Mouse (Mus musculus) hindbrain, embryonic 10.5 days (tissue): ENCODE data around the gene Cd1d1. TPM values are rescaled to one million over a fixed set of nuclear protein-coding genes. Genes with fewer than 3 reads are reported as not detected.
A peak's percentile ranks its signal among the peaks of the same experiment; 100 is the strongest.
"Not testable (repeated sequence)": the region's sequence is repeated elsewhere in the genome, so short reads cannot be mapped to it uniquely, and the experiment has no call there.

Source experiments
- DNase-seq: peaks from one replicate; pipeline ENCODE4 v3.0.0-alpha.2; 2017; ENCODE audit warnings: low spot score
- H3K27ac ChIP-seq: fragments of 300-500 bp; sonication (generic); 2 replicates; pipeline ENCODE4 v1.5.1; 2016; ENCODE audit warnings: mild to moderate bottlenecking, moderate library complexity
- H3K27me3 ChIP-seq: fragments of 300-500 bp; sonication (generic); 2 replicates; pipeline ENCODE4 v1.6.1; 2016; ENCODE audit warnings: mild to moderate bottlenecking; ENCODE audit not compliant: poor library complexity, insufficient read depth, severe bottlenecking
- H3K36me3 ChIP-seq: fragments of 300-500 bp; sonication (generic); 2 replicates; pipeline ENCODE4 v1.6.1; 2016; ENCODE audit warnings: mild to moderate bottlenecking, moderate library complexity
- H3K4me1 ChIP-seq: fragments of 300-500 bp; sonication (generic); replicated peaks from 2 replicates; pipeline ENCODE4 v1.6.1; 2016; ENCODE audit warnings: mild to moderate bottlenecking
- H3K4me3 ChIP-seq: fragments of 300-500 bp; sonication (generic); 2 replicates; pipeline ENCODE4 v1.5.1; 2016; ENCODE audit warnings: mild to moderate bottlenecking, moderate library complexity
- H3K9me3 ChIP-seq: fragments of 300-500 bp; sonication (generic); 2 replicates; pipeline ENCODE4 v1.6.1; 2016; ENCODE audit warnings: mild to moderate bottlenecking, moderate library complexity
- WGBS: fragments of 180-500 bp; shearing (Covaris S2); methylation state at CpG from one replicate; pipeline ENCODE4 v1.1.7; 2016; 5-methylcytosine and 5-hydroxymethylcytosine counted together
- polyA plus RNA-seq: library from polyadenylated mRNA; unstranded; fragments of >200 nt; fragmentation: Nextera tagmentation; extraction: Ambion mirVana; gene quantifications from 2 replicates; pipeline ENCODE4 v1.2.1, GENCODE M21; 2016

Cd1d1 gene
- polyA plus RNA-seq: 24.0 and 32.4 TPM in 2 replicates

DNA sequence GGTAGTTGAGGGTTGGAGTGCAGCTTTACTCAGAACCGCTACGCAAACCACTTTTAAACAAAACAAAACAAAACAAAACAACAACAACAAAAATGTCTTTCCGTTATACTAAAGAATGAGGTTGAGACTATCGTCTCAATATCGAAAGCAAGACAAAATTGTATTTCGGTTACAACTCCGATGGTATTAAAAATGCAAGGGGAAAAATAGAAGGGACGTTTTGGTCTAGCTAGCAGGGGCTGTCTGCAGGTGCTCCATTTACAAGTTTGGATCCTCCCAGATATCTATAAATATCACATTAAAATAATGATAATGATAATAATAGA is at the start of gene Cd1d1:
Cd1d1 (minus strand) TSS at position 27 of the 326 bp plus-strand sequence.
- H3K27me3 ChIP-seq: 0 out of 2 replicates have a peak, but pooled peaks cover 5% of the 10 kb centered on the region
- H3K27ac ChIP-seq: peak within 1 kb of the TSS; percentile 92
- no peak for DNase-seq
- WGBS: 42% methylated on average over 8 of the region's 8 CpGs
- peak within 1 kb of the TSS; percentile 59 for H3K4me3 ChIP-seq
- no peaks in the 10 kb centered on the region for H3K36me3 ChIP-seq
- no peaks in the 10 kb centered on the region for H3K9me3 ChIP-seq
- H3K4me1 ChIP-seq: peaks cover 19% of the 10 kb centered on the region

GRCm38 (mm10) chr3:87047801-87048200 is 48.6 kb upstream of the Cd1d1 start:
- Histone ChIP-seq H3K9me3 (no peaks in the 10 kb centered on the region), H3K4me3 (no peak overlapping the region), H3K36me3 (no peaks in the 10 kb centered on the region), H3K27ac (no peak overlapping the region), H3K27me3 (no peaks in the 10 kb centered on the region), H3K4me1 (no peaks in the 10 kb centered on the region)
- 86% methylated on average over 5 of the region's 5 CpGs for WGBS
- DNase-seq: no peak

- DNase-seq: no peak
- no peak overlapping the region for H3K27ac ChIP-seq
- no peaks in the 10 kb centered on the region for H3K36me3 ChIP-seq
- no peaks in the 10 kb centered on the region for H3K9me3 ChIP-seq
- H3K4me3 ChIP-seq: no peak overlapping the region
- H3K27me3 ChIP-seq: no peaks in the 10 kb centered on the region
- H3K4me1 ChIP-seq: no peaks in the 10 kb centered on the region
- 84% methylated on average over 2 of the region's 2 CpGs for WGBS
Measured at GRCm38 (mm10) chr3:87041733-87042132, 42.5 kb upstream of the Cd1d1 start.

DNA sequence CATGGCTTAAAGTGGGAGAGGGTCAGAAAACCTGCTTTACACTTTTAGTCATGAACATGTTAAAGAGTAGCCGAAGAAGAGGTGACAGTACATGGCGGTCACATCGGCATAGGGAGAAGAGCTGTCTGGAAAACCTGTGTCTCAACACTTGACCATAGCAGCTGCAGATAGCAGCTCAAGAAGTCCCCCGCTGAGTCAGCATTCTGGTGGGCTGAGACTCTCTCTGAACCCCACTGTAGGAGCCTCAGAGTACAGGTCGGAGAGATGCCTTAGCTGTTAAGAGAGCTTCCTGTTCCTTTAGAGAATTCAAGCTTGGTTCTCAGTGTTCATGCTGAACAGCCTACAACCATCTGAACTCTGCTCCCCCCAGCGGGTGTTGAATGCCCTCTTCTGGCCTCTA is 39.3 kb upstream of the Cd1d1 start:
- no peaks in the 10 kb centered on the region for H3K27me3 ChIP-seq
- H3K27ac ChIP-seq: no peak overlapping the region
- DNase-seq: no peak
- 87% methylated on average over 6 of the region's 6 CpGs for WGBS
- no peaks in the 10 kb centered on the region for H3K9me3 ChIP-seq
- H3K4me3 ChIP-seq: no peak overlapping the region
- H3K36me3 ChIP-seq: no peaks in the 10 kb centered on the region
- no peaks in the 10 kb centered on the region for H3K4me1 ChIP-seq

DNA sequence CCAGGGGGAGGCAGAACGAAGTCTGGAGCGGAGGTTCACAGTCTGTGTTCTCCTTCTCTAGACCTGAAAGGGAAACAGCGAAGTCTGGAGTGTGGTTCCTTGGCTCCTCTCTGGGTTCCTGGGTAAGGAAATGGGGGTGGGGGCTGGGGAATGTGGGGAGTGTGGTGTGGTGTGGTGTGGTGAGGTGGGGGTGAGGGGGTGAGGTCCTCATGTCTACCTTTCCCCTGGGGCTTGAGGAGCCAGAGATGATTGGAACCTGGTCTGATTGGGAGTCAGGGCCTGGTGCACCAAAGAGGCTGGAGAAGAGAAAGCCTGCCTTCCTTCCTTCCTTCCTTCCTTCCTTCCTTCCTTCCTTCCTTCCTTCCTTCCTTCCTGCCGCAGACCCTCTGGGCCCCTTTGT is 34.8 kb upstream of the Cd1d1 start:
- DNase-seq: no peak
- H3K4me3 ChIP-seq: no peak overlapping the region
- H3K27ac ChIP-seq: no peak overlapping the region
- no peaks in the 10 kb centered on the region for H3K36me3 ChIP-seq
- WGBS: 87% methylated on average over 4 of the region's 4 CpGs
- H3K4me1 ChIP-seq: no peaks in the 10 kb centered on the region
- no peaks in the 10 kb centered on the region for H3K9me3 ChIP-seq
- no peaks in the 10 kb centered on the region for H3K27me3 ChIP-seq

DNA sequence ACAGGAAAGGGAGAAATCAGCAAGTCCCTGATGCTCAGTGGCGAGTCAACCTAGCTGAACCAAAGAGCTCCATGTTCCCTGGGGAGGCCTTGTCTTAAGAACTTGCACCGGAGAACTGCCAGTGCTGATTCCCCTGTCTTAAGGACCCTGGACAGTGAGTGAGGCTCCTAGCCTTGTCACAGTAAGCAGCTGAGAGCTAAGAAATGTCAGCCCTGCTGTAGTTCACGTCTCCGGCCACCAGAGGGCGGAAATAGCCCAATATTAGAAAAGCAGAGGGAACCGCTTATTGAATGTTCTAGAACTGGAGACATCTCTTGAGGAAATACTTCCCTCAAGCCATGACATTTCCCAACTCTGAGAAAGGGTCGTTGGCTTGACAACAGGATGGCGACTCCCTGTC is 34.1 kb upstream of the Cd1d1 start:
- H3K4me3 ChIP-seq: no peak overlapping the region
- DNase-seq: peak; percentile 77
- H3K27ac ChIP-seq: no peak overlapping the region
- 27% methylated on average over 8 of the region's 8 CpGs for WGBS
- no peaks in the 10 kb centered on the region for H3K4me1 ChIP-seq
- H3K9me3 ChIP-seq: no peaks in the 10 kb centered on the region
- no peaks in the 10 kb centered on the region for H3K27me3 ChIP-seq
- H3K36me3 ChIP-seq: no peaks in the 10 kb centered on the region

- Histone ChIP-seq H3K4me3 (no peak overlapping the region), H3K4me1 (no peaks in the 10 kb centered on the region), H3K9me3 (no peaks in the 10 kb centered on the region), H3K27me3 (no peaks in the 10 kb centered on the region), H3K27ac (no peak overlapping the region), H3K36me3 (no peaks in the 10 kb centered on the region)
- WGBS: 23% methylated on average over 6 of the region's 6 CpGs
- DNase-seq: peak; percentile 69
Measured at GRCm38 (mm10) chr3:87030855-87031254, 31.6 kb upstream of the Cd1d1 start.

DNA sequence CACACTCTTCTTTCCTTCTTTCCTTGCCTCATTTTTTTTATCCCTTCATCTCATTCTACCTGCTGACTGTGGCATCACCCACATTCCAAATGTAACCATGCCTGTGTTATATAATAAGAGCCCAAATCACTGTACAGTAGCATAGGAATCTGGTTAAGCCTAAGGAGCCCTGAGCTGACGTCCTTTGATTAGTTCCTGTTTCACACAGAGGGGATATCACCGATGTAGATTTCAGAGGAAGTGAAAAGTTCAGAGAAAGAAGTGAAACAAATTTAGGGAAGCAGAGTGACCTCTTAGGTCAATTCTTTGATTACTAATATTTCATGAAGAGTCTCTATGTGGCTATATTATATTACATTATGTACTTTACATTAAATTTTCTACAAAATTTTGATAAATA is 18.5 kb upstream of the Cd1d1 start:
- no peak overlapping the region for H3K27ac ChIP-seq
- H3K9me3 ChIP-seq: no peaks in the 10 kb centered on the region
- DNase-seq: no peak
- H3K27me3 ChIP-seq: no peaks in the 10 kb centered on the region
- H3K4me3 ChIP-seq: no peak overlapping the region
- 79% methylated on average over 2 of the region's 2 CpGs for WGBS
- H3K4me1 ChIP-seq: no peaks in the 10 kb centered on the region
- H3K36me3 ChIP-seq: no peaks in the 10 kb centered on the region

DNA sequence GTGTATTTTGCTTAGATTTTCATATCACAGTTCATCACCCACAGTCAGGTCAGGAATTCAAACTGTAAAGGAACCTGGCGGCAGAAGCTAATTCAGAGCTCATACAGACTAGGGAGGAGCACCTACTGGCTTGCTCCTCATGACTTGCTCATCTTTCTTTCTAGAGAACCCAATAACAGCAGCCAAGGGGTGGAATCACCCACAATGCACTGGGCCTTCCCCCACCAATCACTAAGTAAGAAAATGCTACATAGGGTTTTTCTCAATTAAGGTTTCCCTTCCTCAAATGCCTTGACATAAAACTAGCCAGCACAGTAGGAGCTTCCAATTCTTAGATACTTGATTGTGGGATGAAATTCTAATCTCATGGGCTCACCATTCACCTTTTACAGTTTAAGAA is 17.8 kb upstream of the Cd1d1 start:
- Histone ChIP-seq H3K4me1 (no peaks in the 10 kb centered on the region), H3K36me3 (no peaks in the 10 kb centered on the region), H3K4me3 (no peak overlapping the region), H3K27ac (no peak overlapping the region), H3K9me3 (no peaks in the 10 kb centered on the region), H3K27me3 (no peaks in the 10 kb centered on the region)
- no peak for DNase-seq
- WGBS: 90% methylated on average over 1 of the region's 1 CpGs

GRCm38 (mm10) chr3:87015931-87016330 is 16.7 kb upstream of the Cd1d1 start:
- no peaks in the 10 kb centered on the region for H3K9me3 ChIP-seq
- WGBS: 56% methylated on average over 4 of the region's 4 CpGs
- no peak overlapping the region for H3K4me3 ChIP-seq
- DNase-seq: no peak
- no peaks in the 10 kb centered on the region for H3K36me3 ChIP-seq
- H3K4me1 ChIP-seq: no peaks in the 10 kb centered on the region
- H3K27me3 ChIP-seq: no peaks in the 10 kb centered on the region
- H3K27ac ChIP-seq: no peak overlapping the region

- DNase-seq, H3K9me3 ChIP-seq, H3K4me1 ChIP-seq, H3K27ac ChIP-seq, H3K27me3 ChIP-seq, H3K36me3 ChIP-seq, H3K4me3 ChIP-seq: not testable (repeated sequence)
- WGBS: 83% methylated on average over 3 of the region's 3 CpGs
Measured at GRCm38 (mm10) chr3:87012406-87012805, 13.2 kb upstream of the Cd1d1 start.

DNA sequence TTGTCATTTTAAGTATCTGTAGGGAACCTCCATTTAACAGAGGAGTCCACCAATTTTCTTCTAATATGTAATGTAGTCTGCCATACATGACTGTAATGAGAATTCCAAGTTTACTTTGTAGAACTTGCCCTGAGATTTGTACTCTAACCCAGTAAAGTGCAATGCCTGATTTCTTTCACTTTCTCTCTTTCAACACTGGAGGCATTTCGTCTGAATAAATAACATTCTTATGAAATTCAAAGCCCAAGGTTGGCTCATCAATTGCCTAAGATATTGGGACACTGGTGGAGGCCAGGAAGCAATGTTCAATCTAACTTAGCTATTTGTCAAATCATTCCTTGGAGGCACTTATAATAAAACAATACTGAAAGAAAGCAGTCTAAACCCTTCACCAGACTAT is 9.0 kb upstream of the Cd1d1 start:
- DNase-seq, H3K27me3 ChIP-seq, H3K4me1 ChIP-seq, H3K9me3 ChIP-seq, H3K27ac ChIP-seq, H3K36me3 ChIP-seq, H3K4me3 ChIP-seq: not testable (repeated sequence)
- WGBS: 80% methylated on average over 1 of the region's 1 CpGs

DNA sequence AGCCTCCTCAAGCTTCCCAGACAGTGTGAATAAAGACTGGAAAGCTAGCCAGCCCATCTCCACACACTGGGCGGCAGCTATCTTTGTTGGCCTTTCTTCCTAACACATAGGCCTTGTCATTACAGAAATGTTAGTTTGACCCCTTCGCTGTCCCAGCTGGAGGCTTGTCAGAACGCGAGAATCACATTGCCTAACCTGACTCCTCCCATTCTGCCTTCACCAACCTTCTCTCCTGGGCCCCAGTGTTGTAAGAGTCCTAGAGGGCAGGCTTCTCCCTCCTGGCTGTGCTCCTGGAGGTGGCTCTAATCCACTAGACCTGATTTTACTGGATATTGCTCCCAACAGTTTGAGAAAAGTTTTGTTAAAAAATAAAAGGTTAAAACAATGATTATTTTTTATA is 1.4 kb upstream of the Cd1d1 start:
- H3K27ac ChIP-seq: no peak overlapping the region
- H3K9me3 ChIP-seq: no peaks in the 10 kb centered on the region
- peak; percentile 12 for DNase-seq
- no peaks in the 10 kb centered on the region for H3K36me3 ChIP-seq
- peaks cover 19% of the 10 kb centered on the region for H3K4me1 ChIP-seq
- H3K27me3 ChIP-seq: 0 out of 2 replicates have a peak, but pooled peaks cover 5% of the 10 kb centered on the region
- 13% methylated on average over 4 of the region's 4 CpGs for WGBS
- no peak overlapping the region for H3K4me3 ChIP-seq

GRCm38 (mm10) chr3:87000051-87000450 is 810 bp upstream of the Cd1d1 start:
- H3K9me3 ChIP-seq: no peaks in the 10 kb centered on the region
- no peak for DNase-seq
- 0 out of 2 replicates have a peak, but pooled peaks cover 5% of the 10 kb centered on the region for H3K27me3 ChIP-seq
- H3K4me3 ChIP-seq: no peak overlapping the region
- peaks cover 19% of the 10 kb centered on the region for H3K4me1 ChIP-seq
- no peaks in the 10 kb centered on the region for H3K36me3 ChIP-seq
- H3K27ac ChIP-seq: no peak overlapping the region
- 94% methylated on average over 12 of the region's 12 CpGs for WGBS
